ENCODE assay signal across 15 mouse cellular contexts in the genomic region with DNA sequence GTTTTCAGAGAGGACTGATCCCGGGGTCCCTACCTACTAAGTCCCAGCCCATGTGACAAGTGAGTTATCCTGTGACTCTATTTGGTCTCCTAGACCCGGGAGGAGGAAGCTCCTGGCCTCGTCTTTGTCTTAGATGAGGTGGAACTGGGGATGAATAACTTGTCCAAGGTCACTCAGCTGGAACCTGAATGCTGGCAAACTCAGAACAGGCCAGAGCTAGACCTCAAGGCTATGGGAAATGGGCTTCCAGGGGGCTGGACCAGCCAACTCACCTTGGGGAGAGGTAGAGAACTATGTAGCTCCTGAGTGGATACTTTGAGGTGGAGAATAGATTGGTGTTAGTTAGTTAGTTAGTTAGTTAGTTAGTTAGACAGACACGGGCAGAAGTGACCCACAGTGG. TPM values are rescaled to one million over a fixed set of nuclear protein-coding genes. Genes with fewer than 3 reads are reported as not detected.
DNase-seq lines count a peak whose midpoint lies in the region; TF ChIP-seq lines count a peak whose summit lies in the region.
"Had no signal": no experiment of that assay in that cellular context is flagged by ENCODE, and none has a peak within 500 bp of the region (broad histone marks: within the 10 kb centered on the region; RNA-seq: fewer than 3 reads in every experiment).

No protein-coding gene starts in this region.

- peaks cover 3% of the 10 kb centered on the region for H3K4me1 ChIP-seq in heart, adult 2 months (ENCODE audit: control insufficient read depth, insufficient read depth, low read length)
- peaks cover 13% of the 10 kb centered on the region; the same call in 1 of the 2 replicates for H3K4me1 ChIP-seq in kidney, adult 2 months (ENCODE audit: control insufficient read depth, insufficient read depth, low read length)
- H3K4me1 ChIP-seq: liver, embryonic 15.5 days had no signal

- no peak for TF ChIP-seq EP300 in heart, adult 2 months (IDR thresholded peaks at IDR 0.05; ENCODE audit: insufficient read depth, low read depth, low read length)

- TF ChIP-seq CTCF in heart, adult 2 months (IDR thresholded peaks at IDR 0.05): no peak
- TF ChIP-seq CTCF in kidney, adult 2 months (conservative IDR thresholded peaks at IDR 0.05; ENCODE audit: insufficient read depth, insufficient read length, low read depth, low read length): no peak

- no peak overlapping the region for H3K9ac ChIP-seq in heart, adult 2 months (ENCODE audit: low read depth, low read length)
- H3K9ac ChIP-seq: forebrain, embryonic 12.5 days; liver, embryonic 15.5 days; midbrain, embryonic 12.5 days had no signal

- H3K79me2 ChIP-seq in heart, adult 2 months (replicated peaks; ENCODE audit: control insufficient read depth, insufficient read depth, low read length): no peaks in the 10 kb centered on the region

- 42% methylated on average over 4 of the region's 4 CpGs for WGBS in heart, adult 2 months
- 39% methylated on average over 4 of the region's 4 CpGs for WGBS in kidney, adult 2 months

- no peak overlapping the region for H3K4me3 ChIP-seq in heart, adult 2 months
- H3K4me3 ChIP-seq in kidney, adult 2 months (ENCODE audit: insufficient read depth, low read depth, low read length): no peak overlapping the region
- H3K4me3 ChIP-seq: forebrain, embryonic 12.5 days; hindbrain, embryonic 10.5 days; liver, embryonic 15.5 days; midbrain, embryonic 12.5 days had no signal

- peak in 1 of 2 experiments; percentile 18 for DNase-seq in heart, adult 2 months
- DNase-seq in heart, postnatal 25 days (ENCODE audit: low spot score): no peak
- peak; percentile 74 for DNase-seq in kidney, adult 2 months
- DNase-seq in kidney, postnatal 14 days: no peak
- DNase-seq in ES-CJ7 (ENCODE audit: low read depth, low spot score) (peak; percentile 54), ZHBTc4 (ENCODE audit: low read depth, low spot score) (peak; percentile 66)
- no peak for DNase-seq in urinary bladder, postnatal 10 days (ENCODE audit: low spot score)
- DNase-seq in left cerebral cortex, postnatal 25 days (ENCODE audit: low spot score in 2 of 2): no peak
- DNase-seq: thymus, postnatal 25 days had no signal

- no peaks in the 10 kb centered on the region for H3K36me3 ChIP-seq in heart, adult 2 months (ENCODE audit: control insufficient read depth, insufficient read depth, low read length)
- H3K36me3 ChIP-seq in kidney, adult 2 months (ENCODE audit: control insufficient read depth, insufficient read depth, low read length): no peaks in the 10 kb centered on the region
- H3K36me3 ChIP-seq: forebrain, embryonic 12.5 days; hindbrain, embryonic 10.5 days; liver, embryonic 15.5 days; midbrain, embryonic 12.5 days had no signal

- H3K27me3 ChIP-seq in heart, adult 2 months (ENCODE audit: control insufficient read depth, insufficient read depth, low read length): no peaks in the 10 kb centered on the region
- H3K27me3 ChIP-seq in kidney, adult 2 months (replicated peaks; ENCODE audit: control insufficient read depth, insufficient read depth, low read length): no peaks in the 10 kb centered on the region

- H3K27ac ChIP-seq in heart, adult 2 months: peak overlapping the region; percentile 85; the same call in 1 of the 2 replicates
- H3K27ac ChIP-seq in kidney, adult 2 months (ENCODE audit: insufficient read depth, low read depth, low read length): peak overlapping the region; percentile 24; the same call in 1 of the 2 replicates
- H3K27ac ChIP-seq: forebrain, embryonic 12.5 days; hindbrain, embryonic 10.5 days; liver, embryonic 15.5 days; midbrain, embryonic 12.5 days; stomach, postnatal 0 days had no signal

- no peak for TF ChIP-seq POLR2A in heart, adult 2 months (IDR thresholded peaks at IDR 0.05; ENCODE audit: insufficient read depth, low read depth, low read length)
- TF ChIP-seq POLR2A in kidney, adult 2 months (IDR thresholded peaks at IDR 0.05; ENCODE audit: low read depth, low read length): no peak

- intact Hi-C loops in heart, adult 2 months (cut with DNase I): no loop called here
- intact Hi-C loops in heart, postnatal 25 days (cut with DNase I): loop anchor here (5.0 kb wide), 1 partner anchor 39 kb away; no protein-coding TSS in a partner anchor
- intact Hi-C loops in left cerebral cortex, postnatal 25 days (cut with DNase I): no loop called here

RNA-seq across cellular contexts. Expression of a gene that starts 2.1 kb away (rescaled TPM):
- total RNA-seq in heart, adult 2 months (2021): 100 to 1,000 TPM; 102 to 117 TPM
- polyA plus RNA-seq in heart, adult 2 months (2012; rRNA removed): 85.7 and 91.1 TPM in 2 replicates
- total RNA-seq in heart, postnatal 25 days (2021): 100 to 1,000 TPM; 122 to 142 TPM
- polyA plus RNA-seq in kidney, adult 2 months (2012; rRNA removed): 97.0 and 98.2 TPM in 2 replicates
- total RNA-seq in left cerebral cortex, postnatal 25 days (2021): 100 to 1,000 TPM; 211 to 225 TPM
- polyA plus RNA-seq: CD4-positive, CD25-positive, alpha-beta regulatory T cell, adult 4 months had no signal

Comparison
In these comparisons a context has a peak if more than half of its experiments do, and no peak if none do; other contexts are left out.
1. DNase-seq: peak in kidney, adult 2 months (single experiment), ES-CJ7 (single experiment) and ZHBTc4 (single experiment); none in heart, postnatal 25 days (single experiment), kidney, postnatal 14 days (single experiment), urinary bladder, postnatal 10 days (single experiment) and left cerebral cortex, postnatal 25 days (0 of 2).